Mouse (Mus musculus): ENCODE data around the gene Tbc1d7.

Tbc1d7 gene

DNA sequence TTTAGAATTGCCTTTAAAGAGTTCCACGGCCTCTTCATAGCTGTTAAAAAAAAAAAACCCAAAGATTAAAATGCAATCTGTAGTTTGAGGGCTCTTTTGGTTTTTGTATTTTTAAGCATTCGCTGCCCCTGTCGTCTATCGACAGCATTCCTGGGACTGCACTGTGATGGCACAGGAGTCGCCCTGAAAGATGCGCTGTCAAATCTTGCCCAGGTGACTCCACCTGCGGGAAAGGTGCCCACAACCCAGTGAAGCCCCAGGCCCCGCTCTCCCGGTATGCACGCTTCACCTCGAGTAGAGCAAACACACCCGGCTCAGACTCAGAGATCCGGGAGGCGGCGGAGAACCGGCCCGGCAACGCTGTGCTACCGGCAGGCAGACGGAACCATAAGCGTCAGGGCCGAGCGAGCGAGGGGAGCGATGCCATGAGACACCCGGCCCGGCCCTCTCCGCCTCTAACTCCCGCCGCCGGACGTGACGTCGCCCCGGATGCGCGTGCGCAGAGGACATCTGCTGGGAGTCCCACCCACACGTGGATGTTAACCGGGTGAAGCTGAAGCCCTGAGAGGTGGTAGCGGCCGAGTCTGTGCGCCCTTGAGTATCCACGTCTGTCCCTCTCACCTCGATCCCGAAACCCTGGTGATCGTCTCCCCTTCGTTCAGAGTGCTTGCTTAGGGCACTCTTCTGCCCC lies at the start of gene Tbc1d7:
Gene Tbc1d7, minus strand, starts transcription at position 482 of the 691 bp plus-strand sequence.
- peak; percentile 98 for DNase-seq (ENCODE audit: low read depth)

DNA sequence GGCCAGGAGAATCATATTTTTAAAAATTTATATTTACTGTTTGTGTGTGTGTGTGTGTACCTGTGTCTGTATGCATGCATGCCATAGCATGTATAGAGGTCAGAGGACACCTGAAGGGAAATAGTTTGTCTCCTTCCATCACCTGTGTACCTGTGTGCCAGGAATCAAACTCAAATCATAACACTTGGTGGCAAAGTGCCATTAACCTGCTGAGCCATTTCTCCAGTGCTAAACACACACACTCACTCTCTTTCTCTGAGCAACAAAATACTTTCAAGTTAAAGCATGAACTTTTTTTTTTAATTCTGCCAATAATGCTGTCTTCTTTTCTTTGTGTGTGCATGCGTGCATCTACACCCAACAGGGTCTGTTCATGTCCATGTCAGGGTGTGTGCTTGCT lies 49.3 kb upstream of the Tbc1d7 start:
- no peak for DNase-seq (ENCODE audit: low read depth)

DNA sequence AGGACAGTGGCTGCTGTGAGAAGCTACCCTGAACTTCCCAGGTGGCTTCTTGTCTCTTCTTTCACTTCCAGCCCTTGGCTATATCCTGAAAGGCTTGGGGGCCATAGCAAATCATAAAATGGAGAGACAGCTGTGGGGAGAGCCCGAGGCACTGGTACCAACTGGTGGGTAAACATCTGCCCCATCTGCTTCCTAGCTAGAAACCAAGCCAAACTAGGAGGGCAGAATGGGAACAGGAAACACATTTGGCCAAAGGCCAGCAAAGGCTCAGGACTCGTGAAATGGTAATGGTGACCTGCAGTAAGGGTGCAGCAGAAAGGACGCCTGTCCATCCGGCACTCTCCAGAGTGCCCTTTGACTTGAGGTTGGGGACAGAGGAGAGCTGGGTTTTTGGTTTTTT lies 47.5 kb upstream of the Tbc1d7 start:
- no peak for DNase-seq (ENCODE audit: low read depth)

DNA sequence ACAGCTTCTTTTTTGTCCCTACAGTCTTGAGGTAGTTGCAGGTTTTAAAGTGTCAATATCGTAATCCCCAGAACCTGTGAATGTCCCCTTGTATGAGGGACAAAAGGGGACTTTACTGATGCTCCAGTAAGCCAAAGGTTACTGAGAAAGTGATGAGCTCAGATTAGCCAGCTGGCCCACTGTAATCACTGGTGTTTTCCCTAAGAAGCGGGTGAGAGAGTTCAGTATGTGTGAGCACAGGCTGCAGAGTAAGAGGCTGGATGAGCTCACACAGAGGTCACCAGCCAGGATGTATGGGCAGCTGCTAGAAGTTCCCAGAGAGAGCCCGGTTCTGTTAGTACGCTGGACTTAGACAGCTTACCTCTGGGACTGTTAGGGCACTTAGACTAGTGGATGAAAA lies 47.0 kb upstream of the Tbc1d7 start:
- DNase-seq (ENCODE audit: low read depth) = no peak

DNA sequence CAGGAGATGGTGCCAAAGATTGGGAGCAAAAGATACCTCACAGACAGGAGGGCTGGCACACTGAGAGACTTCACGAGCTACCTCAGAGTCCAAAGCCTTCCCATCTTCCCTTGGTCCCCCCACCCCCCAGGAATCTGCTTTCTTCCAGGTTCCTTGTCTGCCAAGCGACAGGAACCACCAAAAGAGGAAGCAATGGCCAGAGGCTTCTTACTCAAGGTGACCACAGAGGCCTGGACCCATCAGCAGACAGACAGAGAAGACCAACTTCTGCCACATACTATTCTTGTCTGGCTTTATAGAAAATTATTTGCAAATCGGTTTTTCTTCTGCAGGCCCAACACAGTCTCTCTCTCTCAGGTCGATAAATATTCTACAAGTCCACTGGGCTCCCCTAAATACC lies 46.4 kb upstream of the Tbc1d7 start:
- no peak for DNase-seq (ENCODE audit: low read depth)

DNA sequence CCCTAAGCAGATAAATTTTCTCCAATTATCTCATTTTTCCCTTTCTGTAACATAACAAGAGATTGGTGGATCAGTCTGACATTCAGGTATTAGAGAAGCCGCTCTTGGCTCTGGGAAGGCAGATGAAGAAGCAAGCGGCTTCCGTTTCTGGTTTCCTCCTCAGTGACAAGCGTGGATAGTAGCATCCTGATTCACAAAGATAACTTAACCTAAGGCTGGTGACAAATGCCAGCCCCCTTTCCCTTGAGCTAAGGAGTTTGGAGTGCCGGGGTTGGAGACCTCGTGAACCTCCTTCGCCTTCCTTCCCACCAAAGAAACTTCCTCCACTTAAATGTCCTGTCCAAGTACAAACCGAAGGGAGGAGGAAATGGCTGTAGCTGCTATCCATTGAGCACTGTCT lies 45.8 kb upstream of the Tbc1d7 start:
- DNase-seq (ENCODE audit: low read depth) = peak; percentile 44

DNA sequence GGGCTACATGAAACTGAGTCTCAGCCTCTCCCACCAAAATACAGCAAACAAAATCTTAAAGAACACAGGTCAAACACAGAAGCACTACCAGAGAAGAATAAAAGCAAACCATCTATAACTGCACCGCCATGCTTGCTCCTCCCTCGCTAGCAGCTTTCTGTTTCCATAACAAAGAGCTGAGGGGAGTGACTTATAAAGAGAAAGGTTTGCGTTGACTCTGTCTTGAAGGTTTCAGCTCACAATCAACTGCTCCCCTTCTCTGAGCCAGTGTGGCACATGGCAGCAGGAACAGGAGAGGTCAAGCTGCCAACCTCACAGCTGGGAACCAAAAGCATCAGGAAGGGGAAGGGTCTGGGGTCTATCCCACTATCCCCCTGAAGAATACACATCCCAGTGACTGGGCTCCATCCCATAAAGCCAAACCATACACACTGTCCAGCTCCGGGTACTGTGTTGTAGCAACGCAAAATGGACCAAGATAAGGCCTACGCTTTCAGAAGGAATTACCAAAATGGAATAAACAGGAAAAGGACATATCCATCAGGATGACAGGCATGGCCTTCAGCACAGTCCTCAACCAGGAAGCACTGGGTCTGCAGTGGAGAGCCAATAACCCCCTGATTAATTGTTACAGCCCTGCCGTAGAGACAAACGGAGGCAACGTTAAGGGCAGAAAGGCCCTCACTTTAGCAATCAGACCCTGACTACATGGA lies 44.8 kb upstream of the Tbc1d7 start:
- DNase-seq (ENCODE audit: low read depth) = no peak

DNA sequence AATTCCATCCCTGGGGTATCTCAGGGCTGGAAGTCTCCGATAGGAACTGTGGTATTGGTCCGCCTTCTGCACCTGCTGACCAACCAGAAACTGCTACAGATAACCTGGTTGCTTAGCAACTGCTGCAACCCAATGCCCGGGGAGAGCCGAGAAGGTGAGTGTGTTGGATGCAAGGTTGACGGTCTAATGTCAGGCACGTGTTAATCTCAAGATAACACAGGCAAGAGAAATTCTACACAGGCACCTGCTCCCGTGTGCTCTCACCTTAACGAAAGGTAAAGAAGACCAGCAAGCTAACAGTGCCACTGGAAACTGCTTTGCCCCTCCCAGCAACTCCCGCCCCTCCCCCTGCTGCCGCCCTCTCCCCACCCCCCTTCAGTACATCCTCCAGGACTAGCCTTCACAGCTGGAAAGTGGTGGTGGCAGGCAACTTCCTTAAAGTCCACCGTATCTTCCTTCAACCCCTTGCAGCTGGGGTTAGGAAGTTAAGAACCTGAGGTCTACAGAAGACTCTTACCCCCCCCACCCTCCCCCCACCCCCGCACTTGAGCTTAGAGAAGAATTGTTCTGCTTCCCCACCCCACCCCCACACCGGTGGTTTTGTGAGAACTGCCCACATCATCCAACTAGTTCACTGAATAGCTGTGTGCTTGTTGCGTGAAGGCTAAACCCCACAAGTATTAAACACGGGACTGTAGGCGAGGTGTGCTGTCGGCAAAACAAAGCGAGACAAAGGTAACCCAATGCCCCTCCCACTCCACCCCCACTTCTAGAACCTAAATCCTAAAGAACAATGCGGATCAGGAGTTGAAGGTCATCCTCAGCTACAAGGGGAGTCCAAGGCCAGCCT lies 44.1 kb upstream of the Tbc1d7 start:
- DNase-seq (ENCODE audit: low read depth) = peak; percentile 68

DNA sequence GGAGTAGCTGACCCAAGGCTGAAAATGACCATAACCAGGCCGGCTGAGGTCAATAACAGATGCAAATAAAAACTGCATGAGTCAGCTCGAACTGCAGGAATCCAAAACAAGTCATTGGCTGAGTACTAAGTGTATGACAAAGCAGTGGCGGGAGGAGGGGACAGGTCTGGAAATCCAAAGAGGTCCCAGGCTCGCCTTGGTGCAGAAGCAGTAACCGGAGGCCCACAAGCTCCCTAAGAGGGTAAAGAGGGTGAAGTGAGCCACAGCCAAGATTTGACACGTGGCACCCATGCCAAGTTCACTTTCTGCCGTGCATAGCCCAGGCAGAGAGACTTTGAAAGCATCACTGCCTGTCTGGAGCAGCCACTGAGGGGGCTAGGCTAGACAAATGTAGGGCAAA lies 41.0 kb upstream of the Tbc1d7 start:
- DNase-seq (ENCODE audit: low read depth) = no peak

DNA sequence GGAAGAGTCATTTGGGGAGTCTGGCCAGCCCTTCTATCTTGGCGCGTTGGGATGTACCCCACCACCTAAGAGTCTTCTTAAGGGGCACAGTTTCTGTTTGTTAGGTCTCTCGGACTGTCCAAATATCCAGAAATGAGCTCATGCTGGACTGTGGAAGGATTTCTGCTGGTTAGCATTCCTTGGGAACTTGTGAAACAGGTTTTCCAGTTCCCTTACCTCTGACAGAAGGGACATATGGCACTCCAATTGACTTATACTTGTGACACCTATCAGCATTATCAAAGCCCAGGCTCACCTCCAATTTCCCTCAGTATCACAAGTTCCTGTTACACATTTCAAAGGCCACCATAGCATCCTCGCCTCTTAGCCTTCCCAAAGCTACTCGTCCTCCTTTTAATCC lies 39.7 kb upstream of the Tbc1d7 start:
- DNase-seq (ENCODE audit: low read depth) = no peak

DNA sequence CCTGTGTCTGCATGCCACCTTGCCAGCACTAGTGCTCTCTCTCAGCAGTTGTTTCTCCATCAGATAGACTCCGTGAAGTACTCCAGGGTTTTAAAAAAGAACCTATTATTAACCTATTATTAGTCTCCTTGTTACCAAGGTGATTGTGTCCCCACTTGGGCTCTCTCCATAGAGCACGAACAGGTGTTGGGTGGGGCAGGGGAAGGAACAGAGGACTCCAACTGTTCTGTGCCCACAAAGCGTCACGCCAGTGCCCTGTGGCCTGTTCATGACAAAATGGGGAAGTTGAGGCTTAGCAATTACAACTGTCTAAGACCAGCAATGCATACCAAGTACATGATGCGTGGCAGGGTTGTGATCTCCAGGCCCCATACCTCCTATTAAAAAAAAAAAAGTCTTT lies 38.3 kb upstream of the Tbc1d7 start:
- DNase-seq (ENCODE audit: low read depth) = no peak

DNA sequence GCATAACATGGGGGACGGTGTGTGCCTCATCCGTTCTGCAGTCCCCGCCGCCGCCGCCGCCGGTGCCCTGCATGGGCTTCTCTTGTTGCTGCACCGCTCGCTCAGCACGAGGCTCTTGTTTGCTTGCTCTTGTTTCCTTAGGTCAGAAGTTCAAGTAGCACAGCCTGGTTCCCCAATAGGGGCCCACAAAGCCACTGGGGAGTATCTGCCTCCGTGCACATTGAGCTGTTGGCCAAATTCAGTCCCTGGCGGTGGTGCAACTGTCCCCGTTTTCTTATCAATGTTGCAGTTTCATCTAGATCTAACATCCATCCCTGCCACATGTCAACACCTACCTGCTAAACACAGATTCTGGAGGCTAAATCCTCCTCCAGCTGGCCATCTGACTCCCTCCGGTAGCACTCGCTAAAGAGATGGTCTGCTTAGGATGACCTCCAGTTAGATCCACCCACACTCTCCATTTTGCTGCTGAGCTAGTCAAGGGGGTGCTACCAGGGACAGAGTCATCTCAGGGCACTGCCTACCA lies 37.7 kb upstream of the Tbc1d7 start:
- DNase-seq (ENCODE audit: low read depth) = no peak

DNA sequence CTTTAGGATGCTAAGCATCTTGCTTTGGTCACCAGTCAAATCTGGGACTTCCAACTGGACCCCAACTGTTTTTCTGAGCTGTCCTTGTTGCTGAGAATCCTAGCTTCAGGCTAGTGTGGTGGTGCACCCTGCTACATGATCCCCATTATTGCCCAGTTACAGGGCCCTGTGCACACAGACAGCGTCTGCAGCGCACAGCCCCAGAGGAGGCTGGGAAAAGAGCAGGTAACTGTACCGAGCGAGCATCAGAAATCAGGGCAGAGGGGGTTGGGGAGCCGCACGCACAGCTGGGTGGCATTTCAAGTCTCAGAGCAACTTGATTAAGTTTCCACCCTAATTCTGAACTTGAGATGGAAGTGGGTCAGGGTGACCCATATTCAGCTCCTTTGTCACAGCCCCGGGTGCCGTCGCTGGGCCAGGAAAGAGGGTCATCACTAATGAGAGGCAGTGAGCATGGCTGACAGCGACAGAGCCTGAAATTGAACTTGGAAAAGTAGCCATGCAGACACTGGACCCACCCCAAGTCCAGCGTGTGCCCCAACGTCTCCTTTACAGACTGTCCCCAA lies 34.9 kb upstream of the Tbc1d7 start:
- DNase-seq (ENCODE audit: low read depth) = no peak

DNA sequence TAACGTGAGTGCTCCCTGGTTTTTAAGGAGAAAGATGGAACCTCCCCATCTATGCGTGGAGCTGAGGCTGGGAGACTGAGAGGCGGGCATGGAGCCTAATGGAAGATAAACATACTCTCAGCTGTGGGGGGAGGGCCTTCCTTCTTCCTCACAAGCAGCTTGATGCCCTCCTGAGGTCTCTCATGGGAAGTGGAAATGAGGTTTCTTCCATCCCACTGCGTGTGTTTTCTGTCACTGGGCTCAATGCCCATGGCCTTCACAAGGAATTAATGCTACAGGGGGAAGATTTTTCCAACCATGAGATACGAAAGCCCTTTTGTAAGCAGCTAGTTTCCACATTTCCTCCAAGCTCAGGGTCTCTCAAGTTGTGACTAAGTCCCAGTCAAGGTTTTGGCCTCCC lies 32.3 kb upstream of the Tbc1d7 start:
- no peak for DNase-seq (ENCODE audit: low read depth)

DNA sequence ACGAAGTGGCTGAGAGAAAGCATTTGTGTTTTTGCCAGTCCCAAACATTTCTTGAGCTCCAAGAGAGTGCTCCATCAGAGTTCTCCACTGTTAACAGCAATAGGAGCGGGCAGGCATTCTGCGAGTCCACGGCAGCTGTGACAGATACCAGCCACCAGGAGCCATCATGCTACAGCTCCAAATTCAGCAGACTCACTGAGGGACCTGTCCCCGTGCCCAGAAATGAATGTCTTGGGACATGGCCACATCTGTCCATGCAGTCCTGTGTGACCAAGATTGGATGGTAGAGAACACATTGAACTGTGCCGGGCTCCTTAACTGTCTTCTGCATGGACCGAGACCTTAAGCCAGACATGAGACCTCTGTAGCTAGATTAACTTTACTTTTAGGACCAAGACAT lies 31.9 kb upstream of the Tbc1d7 start:
- no peak for DNase-seq (ENCODE audit: low read depth)

DNA sequence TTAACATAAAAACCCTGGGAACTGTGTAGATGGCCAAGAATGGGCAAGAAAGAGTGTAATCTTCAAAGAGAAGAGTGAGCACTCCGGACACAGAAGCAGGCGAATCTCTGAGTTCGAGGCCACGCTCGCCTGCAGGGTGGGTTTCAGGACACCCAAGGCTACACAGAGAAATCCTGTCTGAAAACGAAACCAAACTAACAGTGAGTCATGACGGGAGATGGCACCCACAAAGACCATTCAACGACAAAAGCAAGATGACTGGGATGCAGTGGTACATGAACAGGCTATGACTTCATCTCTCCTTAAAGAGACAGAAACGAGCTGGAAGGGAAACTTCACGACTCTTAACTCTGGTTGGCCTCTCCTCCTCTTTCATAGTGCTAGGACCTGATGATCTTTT lies 31.1 kb upstream of the Tbc1d7 start:
- DNase-seq (ENCODE audit: low read depth) = no peak

DNA sequence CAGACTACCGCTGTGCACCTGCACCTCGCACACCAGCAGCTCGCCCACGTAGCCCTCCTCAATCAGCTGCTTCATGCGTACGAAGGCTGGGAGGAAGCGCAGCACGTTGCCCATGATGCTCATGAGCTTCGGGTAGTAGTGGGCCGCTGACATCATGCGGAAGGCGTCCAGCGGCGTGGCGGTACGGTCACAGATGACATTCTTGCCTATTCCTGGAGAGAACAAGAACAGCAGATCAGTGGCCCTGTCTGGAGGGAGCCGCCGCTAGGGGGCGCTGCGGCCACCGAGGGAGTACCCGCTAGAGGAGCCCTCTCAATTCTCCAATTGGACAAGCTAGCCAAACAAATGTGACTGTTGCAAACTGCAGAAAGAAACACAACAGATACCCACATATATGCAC lies 29.7 kb upstream of the Tbc1d7 start:
- DNase-seq (ENCODE audit: low read depth) = peak; percentile 62

DNA sequence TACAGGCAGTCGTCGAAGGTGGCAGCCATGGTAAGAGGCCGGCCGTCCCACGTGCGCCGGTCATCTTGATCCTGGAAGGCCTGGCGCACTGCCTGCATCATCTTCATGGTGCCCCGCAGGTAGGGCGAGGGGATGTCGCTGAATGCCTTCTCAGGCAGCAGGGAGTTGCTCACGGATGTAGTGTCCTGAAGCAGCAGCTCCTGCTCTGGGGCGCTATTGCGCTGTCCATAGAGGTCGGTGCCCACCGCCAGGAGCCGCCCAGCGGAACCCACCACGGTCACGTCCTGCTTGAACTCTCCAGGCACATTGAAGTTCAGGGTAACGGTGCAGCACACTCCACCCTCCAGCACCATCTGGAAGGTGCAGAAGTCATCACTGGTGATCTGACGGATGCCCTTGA lies 29.2 kb upstream of the Tbc1d7 start:
- no peak for DNase-seq (ENCODE audit: low read depth)

DNA sequence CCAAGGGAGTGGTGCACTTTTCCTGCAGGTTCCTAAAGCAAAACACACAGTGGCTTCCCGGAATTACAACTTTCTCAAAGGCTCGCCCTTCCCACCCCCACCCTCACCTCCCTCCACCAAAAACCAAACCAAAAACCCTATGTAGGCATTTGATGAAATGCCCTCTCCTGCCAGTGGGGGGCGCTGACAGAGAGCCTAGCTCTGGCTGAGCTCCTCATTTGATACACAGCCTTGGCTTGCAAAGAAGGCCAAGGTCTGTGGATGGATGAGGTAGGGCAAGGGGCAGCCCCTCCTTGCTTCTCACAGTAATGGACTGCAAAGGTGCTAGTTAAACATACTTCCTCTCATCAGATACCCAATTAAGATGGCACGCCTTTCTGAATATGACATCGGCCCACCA lies 28.4 kb upstream of the Tbc1d7 start:
- DNase-seq (ENCODE audit: low read depth) = peak; percentile 69

DNA sequence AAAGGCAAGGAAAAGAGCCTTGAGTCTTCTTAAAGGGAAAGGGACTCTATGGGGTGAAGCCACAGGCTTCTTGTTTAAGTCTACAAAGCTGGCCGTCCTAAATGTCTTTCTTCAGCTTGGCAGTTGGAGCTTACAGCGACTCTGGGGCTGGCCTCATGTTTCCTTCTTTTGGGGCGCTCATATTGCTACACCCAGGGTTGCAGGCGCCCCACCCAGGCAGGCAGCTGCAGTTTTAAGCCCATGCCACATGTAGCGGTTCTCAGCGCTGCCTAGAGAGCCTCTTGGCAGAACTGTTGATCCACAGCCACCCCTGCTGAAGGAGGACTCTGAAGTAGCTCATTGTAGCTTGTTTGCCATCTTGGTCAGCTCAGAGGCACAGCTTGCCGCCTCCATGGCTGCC lies 28.0 kb upstream of the Tbc1d7 start:
- no peak for DNase-seq (ENCODE audit: low read depth)

DNA sequence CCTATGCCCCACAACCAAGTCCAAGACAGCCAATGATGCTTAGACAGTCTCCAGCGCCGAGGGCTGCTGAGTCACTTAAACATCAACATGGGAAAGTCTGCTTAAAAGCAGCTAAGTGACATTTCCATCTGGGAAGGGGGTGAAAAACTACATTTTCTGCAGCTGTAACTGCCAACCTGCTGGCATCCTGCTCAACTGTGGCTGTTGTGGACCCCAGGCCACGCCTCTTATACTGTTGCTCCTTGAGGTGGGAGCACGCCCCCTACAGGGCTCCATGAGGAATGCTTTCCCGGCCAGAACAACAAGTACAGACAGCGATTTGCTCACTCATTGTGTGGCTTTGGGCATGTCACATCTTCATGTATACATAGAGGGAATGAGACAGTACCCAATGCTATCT lies 25.9 kb upstream of the Tbc1d7 start:
- no peak for DNase-seq (ENCODE audit: low read depth)

DNA sequence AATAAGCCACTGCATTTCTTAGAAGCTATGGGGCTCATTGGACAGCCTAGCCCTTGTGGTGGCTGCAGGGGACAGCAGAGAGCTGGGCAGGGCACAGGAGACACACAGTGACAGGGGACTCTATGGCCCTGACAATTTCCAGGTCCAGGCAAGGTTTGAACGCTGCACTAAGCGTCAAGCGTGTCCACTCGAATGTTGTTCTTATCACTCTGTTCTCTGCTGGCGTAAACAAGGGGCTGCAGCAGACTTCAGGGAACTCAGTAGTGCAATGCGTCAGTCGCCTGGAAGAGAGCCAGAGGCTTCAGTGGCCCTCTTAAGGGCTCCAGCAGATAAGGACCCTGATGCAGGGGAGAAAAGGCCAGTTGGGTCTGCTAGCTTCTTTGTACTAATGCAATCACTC lies 24.7 kb upstream of the Tbc1d7 start:
- DNase-seq (ENCODE audit: low read depth) = no peak

DNA sequence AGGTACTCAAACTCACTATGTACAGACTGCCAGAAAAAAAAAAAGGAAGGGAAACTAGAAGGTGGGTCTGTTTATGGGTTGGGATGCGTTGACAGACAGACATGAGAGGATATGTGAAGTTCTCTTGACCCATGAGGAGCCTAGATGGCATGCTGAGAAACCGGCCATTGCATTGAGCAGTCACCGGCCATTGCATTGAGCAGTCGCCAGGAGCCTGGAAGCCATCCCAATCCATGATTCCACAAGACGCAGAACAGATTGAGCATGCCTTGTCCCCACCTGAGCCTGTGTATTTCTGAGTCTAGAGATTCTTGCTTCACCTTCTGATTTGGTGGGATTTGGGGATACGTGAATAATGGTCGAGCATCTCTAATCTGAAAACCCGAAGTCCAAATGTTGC lies 22.6 kb upstream of the Tbc1d7 start:
- DNase-seq (ENCODE audit: low read depth) = no peak
